Mouse (Mus musculus): ENCODE measurements around the gene Aamp.

Gene Aamp

GRCm38 (mm10) chr1:74239162-74239561 lies 45.4 kb downstream of the Aamp start:
- DNase-seq (ENCODE audit: low read depth in 1 of 2, low spot score in 2 of 2): no peak

GRCm38 (mm10) chr1:74238136-74238535 lies 46.4 kb downstream of the Aamp start:
- DNase-seq (ENCODE audit: low read depth in 1 of 2, low spot score in 2 of 2): no peak

GRCm38 (mm10) chr1:74237671-74238070 lies 46.9 kb downstream of the Aamp start:
- no peak for DNase-seq (ENCODE audit: low read depth in 1 of 2, low spot score in 2 of 2)

GRCm38 (mm10) chr1:74236590-74237317 lies 47.8 kb downstream of the Aamp start:
- peak in 1 of 2 experiments; percentile 48 for DNase-seq (ENCODE audit: low read depth in 1 of 2, low spot score in 2 of 2)

GRCm38 (mm10) chr1:74235938-74236589 lies 48.5 kb downstream of the Aamp start, which contains the start of gene Arpc2:
Gene Arpc2, plus strand, starts transcription at chr1:74236084.
- peak; percentile 92 to 97 for DNase-seq (ENCODE audit: low read depth in 1 of 2, low spot score in 2 of 2)

GRCm38 (mm10) chr1:74230992-74231391 lies 53.5 kb downstream of the Aamp start:
- no peak for DNase-seq (ENCODE audit: low read depth in 1 of 2, low spot score in 2 of 2)

- DNase-seq (ENCODE audit: low read depth in 1 of 2, low spot score in 2 of 2): no peak
These were observed 54.6 kb downstream of the Aamp start for GRCm38 (mm10) chr1:74229942-74230341.

Data from monocyte, adult 2 months (primary cell).